Mouse (Mus musculus): ENCODE data around the gene Cd59b. TPM values are rescaled to one million over a fixed set of nuclear protein-coding genes. Genes with fewer than 3 reads are reported as not detected.

The Cd59b gene
- total RNA-seq, 2 experiments from 2014 or later, result 0.63 to 1.2 TPM

GRCm38 (mm10) chr2:104128803-104129531 is 59.3 kb downstream of the Cd59b start:
- no peak for TF ChIP-seq CTCF (IDR thresholded peaks at IDR 0.05)
- H3K27ac ChIP-seq, result no peak overlapping the region
- H3K4me3 ChIP-seq, result no peak overlapping the region
- intact Hi-C loops (cut with DNase I), result no loop called here
- DNase-seq (ENCODE audit: extremely low spot score in 1 of 2, low spot score in 2 of 2), result no peak

- intact Hi-C loops (cut with DNase I), result loop anchor here (5.0 kb wide), 1 partner anchor 457 kb away; no protein-coding TSS in a partner anchor
- Histone ChIP-seq H3K4me3 (no peak overlapping the region), H3K27ac (no peak overlapping the region)
- no peak for DNase-seq (ENCODE audit: extremely low spot score in 1 of 2, low spot score in 2 of 2)
- no peak for TF ChIP-seq CTCF (IDR thresholded peaks at IDR 0.05)
Measured at GRCm38 (mm10) chr2:104130165-104130564, 60.5 kb downstream of the Cd59b start.

- Histone ChIP-seq H3K27ac (no peak overlapping the region), H3K4me3 (no peak overlapping the region)
- DNase-seq (ENCODE audit: extremely low spot score in 1 of 2, low spot score in 2 of 2), result no peak
- intact Hi-C loops (cut with DNase I), result loop anchor here (5.0 kb wide), 1 partner anchor 456 kb away; no protein-coding TSS in a partner anchor
- TF ChIP-seq CTCF (IDR thresholded peaks at IDR 0.05), result peak; percentile 56
Measured at GRCm38 (mm10) chr2:104130969-104131368, 61.3 kb downstream of the Cd59b start.

GRCm38 (mm10) chr2:104132266-104132859 is 62.7 kb downstream of the Cd59b start:
- TF ChIP-seq CTCF (IDR thresholded peaks at IDR 0.05), result no peak
- DNase-seq (ENCODE audit: extremely low spot score in 1 of 2, low spot score in 2 of 2), result no peak
- Histone ChIP-seq H3K4me3 (no peak overlapping the region), H3K27ac (no peak overlapping the region)
- intact Hi-C loops (cut with DNase I), result loop anchor here (5.0 kb wide), 1 partner anchor 455 kb away; no protein-coding TSS in a partner anchor

- DNase-seq (ENCODE audit: extremely low spot score in 1 of 2, low spot score in 2 of 2), result no peak
- TF ChIP-seq CTCF (IDR thresholded peaks at IDR 0.05), result no peak
- Histone ChIP-seq H3K27ac (no peak overlapping the region), H3K4me3 (no peak overlapping the region)
- intact Hi-C loops (cut with DNase I), result loop anchor here (5.0 kb wide), 1 partner anchor 454 kb away; no protein-coding TSS in a partner anchor
Measured at GRCm38 (mm10) chr2:104133042-104133810, 63.6 kb downstream of the Cd59b start.

GRCm38 (mm10) chr2:104134150-104135056 is 64.8 kb downstream of the Cd59b start:
- no peak overlapping the region for H3K4me3 ChIP-seq
- DNase-seq (ENCODE audit: extremely low spot score in 1 of 2, low spot score in 2 of 2), result peak; percentile 65 to 72
- peak; percentile 95 for TF ChIP-seq CTCF (IDR thresholded peaks at IDR 0.05)
- no peak overlapping the region for H3K27ac ChIP-seq
- intact Hi-C loops (cut with DNase I), result loop anchor here (1.0 to 5.0 kb wide), 2 partner anchors 288 to 453 kb away; no protein-coding TSS in a partner anchor

GRCm38 (mm10) chr2:104135920-104136319 is 66.3 kb downstream of the Cd59b start:
- no peak for TF ChIP-seq CTCF (IDR thresholded peaks at IDR 0.05)
- intact Hi-C loops (cut with DNase I), result no loop called here

More at GRCm38 (mm10) chr2:104135920-104136319, 66.3 kb downstream of the Cd59b start:
- DNase-seq (ENCODE audit: extremely low spot score in 1 of 2, low spot score in 2 of 2), result no peak
- Histone ChIP-seq H3K27ac (no peak overlapping the region), H3K4me3 (no peak overlapping the region)

Other genes with a start within 250 kb of the Cd59b start
- gene Lmo2, start 111.9 kb upstream of the Cd59b start, total RNA-seq (2021), result 10 to 100 TPM; 13.4 to 13.7 TPM
- gene Fbxo3, start 42.1 kb upstream of the Cd59b start, total RNA-seq (2021), result 10 to 100 TPM; 55.4 to 59.7 TPM
- gene 4931422A03Rik, start 41.5 kb upstream of the Cd59b start, total RNA-seq (2021), result not detected
- under 1 TPM; 0.54 to 0.68 TPM for gene Gm10912, start 4.0 kb upstream of the Cd59b start, total RNA-seq (2021)
- gene Gm10799, start 1.3 kb upstream of the Cd59b start, total RNA-seq (2021), result not detected
- 1 to 10 TPM; 4.0 to 4.8 TPM for gene Cd59a, start 26.0 kb downstream of the Cd59b start, total RNA-seq (2021)
- under 1 TPM in 1 of 2 experiments, not detected in 1; 0.59 TPM for gene A930018P22Rik, start 52.9 kb downstream of the Cd59b start, total RNA-seq (2021)

Measured in left cerebral cortex, adult 2 months (tissue).